Mouse (Mus musculus) hindbrain, embryonic 13.5 days (tissue): ENCODE measurements around the gene 1700025G04Rik. TPM values are rescaled to one million over a fixed set of nuclear protein-coding genes. Genes with fewer than 3 reads are reported as not detected.
"Not testable (repeated sequence)": the region's sequence is repeated elsewhere in the genome, so short reads cannot be mapped to it uniquely, and the experiment has no call there.

Experiments
- ATAC-seq: fragments of 200-750 bp; cut with Nextera tagmentation; 2 replicates; pipeline ENCODE4 v1.8.0; 2017; ENCODE audit warnings: moderate TSS enrichment; ENCODE audit not compliant: low FRiP score
- H3K27ac ChIP-seq: fragments of 300-500 bp; sonication (generic); 2 replicates; pipeline ENCODE4 v1.5.1; 2015; ENCODE audit warnings: inconsistent platforms, mild to moderate bottlenecking, moderate library complexity
- H3K27me3 ChIP-seq: fragments of 300-500 bp; sonication (generic); 2 replicates; pipeline ENCODE4 v1.6.1; 2015; ENCODE audit warnings: mild to moderate bottlenecking, inconsistent platforms
- H3K36me3 ChIP-seq: fragments of 300-500 bp; sonication (generic); 2 replicates; pipeline ENCODE4 v1.6.1; 2015; ENCODE audit warnings: mild to moderate bottlenecking, inconsistent platforms
- H3K4me1 ChIP-seq: fragments of 300-500 bp; sonication (generic); replicated peaks from 2 replicates; pipeline ENCODE4 v1.6.1; 2015; ENCODE audit warnings: inconsistent platforms
- H3K4me2 ChIP-seq: fragments of 300-500 bp; sonication (generic); 2 replicates; pipeline ENCODE4 v1.6.1; 2015; ENCODE audit warnings: inconsistent platforms, mild to moderate bottlenecking, moderate library complexity
- H3K4me3 ChIP-seq: fragments of 300-500 bp; sonication (generic); 2 replicates; pipeline ENCODE4 v1.5.1; 2015; ENCODE audit warnings: mild to moderate bottlenecking, inconsistent platforms
- H3K9ac ChIP-seq: fragments of 300-500 bp; sonication (generic); 2 replicates; pipeline ENCODE4 v1.6.1; 2015; ENCODE audit warnings: mild to moderate bottlenecking, inconsistent platforms
- H3K9me3 ChIP-seq: fragments of 300-500 bp; sonication (generic); 2 replicates; pipeline ENCODE4 v1.6.1; 2016; ENCODE audit warnings: inconsistent platforms
- WGBS: fragments of 180-500 bp; shearing (Covaris S2); methylation state at CpG from one replicate; pipeline ENCODE4 v1.1.7; 2015; 5-methylcytosine and 5-hydroxymethylcytosine counted together
- polyA plus RNA-seq: library from polyadenylated mRNA; unstranded; fragments of >200 nt; fragmentation: Nextera tagmentation; extraction: Ambion mirVana; gene quantifications from 2 replicates; pipeline ENCODE4 v1.2.1, GENCODE M21; 2015

1700025G04Rik gene
- polyA plus RNA-seq, 1 experiment from 2014 or later, result 41.0 TPM

DNA sequence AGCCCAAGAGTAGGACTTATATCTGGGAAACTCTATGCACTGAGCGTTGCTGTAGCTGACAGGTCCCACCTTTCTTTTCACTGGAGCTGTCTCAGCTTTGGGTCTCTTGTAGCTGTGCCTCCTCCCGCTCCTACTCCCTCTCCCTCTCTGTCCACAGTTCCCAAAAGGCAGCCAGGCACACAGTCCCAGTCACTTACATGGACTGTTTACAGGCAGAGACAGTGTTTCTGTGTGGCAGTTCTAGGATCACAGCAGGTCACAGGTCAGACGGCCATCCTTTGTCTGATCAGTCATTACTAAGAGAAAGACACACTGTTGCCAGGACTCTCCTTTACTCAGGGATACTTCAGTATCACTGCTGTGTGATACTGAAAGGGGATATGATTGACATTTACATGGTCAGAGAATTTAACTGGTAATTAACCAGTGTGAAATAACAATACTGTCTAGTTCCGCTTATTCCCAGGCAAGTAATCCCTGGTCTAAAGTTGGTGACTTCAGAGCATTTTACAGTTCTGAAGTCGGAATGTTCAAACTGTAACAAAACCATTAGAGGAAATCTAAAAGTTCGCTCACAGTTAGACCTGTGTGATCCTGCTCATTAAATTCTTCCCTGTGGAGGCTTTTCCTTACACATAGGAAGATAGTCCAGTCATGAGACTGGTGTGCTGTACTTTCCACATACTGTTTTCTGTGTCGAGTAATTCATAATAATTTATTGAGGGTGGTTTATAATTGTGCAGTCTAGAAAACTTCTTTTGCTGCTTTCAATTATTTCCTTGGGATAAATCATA, 279.1 kb downstream of the 1700025G04Rik start:
- no peak overlapping the region for H3K9ac ChIP-seq
- H3K27me3 ChIP-seq, result no peaks in the 10 kb centered on the region
- no peak overlapping the region for H3K4me2 ChIP-seq
- H3K4me1 ChIP-seq, result 0 out of 2 replicates have a peak, but pooled peaks cover 5% of the 10 kb centered on the region
- ATAC-seq, result no peak
- H3K9me3 ChIP-seq, result no peaks in the 10 kb centered on the region
- H3K36me3 ChIP-seq, result peaks cover 56% of the 10 kb centered on the region
- WGBS, result 59% methylated on average over 7 of the region's 7 CpGs
- H3K27ac ChIP-seq, result no peak overlapping the region
- no peak overlapping the region for H3K4me3 ChIP-seq

DNA sequence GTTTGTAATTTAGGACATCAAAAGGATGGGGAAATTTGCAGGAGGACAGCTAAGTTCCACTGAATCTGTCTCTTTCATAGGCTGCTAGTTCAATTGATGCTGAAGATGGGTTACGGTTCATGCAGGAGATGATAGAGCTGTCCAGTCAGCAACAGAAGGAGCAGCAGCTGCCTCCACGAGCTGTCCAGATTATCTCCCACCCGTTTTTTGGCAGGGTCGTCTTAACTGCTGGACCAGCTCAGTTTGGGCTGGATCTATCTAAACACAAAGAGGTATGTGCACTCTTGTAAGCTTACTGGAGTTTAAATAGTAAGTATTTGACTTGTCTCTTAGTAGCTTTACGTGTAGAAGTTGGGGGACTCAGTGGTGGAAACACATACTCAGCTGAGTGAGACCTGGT, 282.6 kb downstream of the 1700025G04Rik start:
- ATAC-seq, result no peak
- Histone ChIP-seq H3K9me3 (no peaks in the 10 kb centered on the region), H3K27me3 (no peaks in the 10 kb centered on the region), H3K4me3 (no peak overlapping the region), H3K4me1 (0 out of 2 replicates have a peak, but pooled peaks cover 4% of the 10 kb centered on the region), H3K27ac (no peak overlapping the region), H3K9ac (no peak overlapping the region), H3K36me3 (peaks cover 51% of the 10 kb centered on the region), H3K4me2 (no peak overlapping the region)
- WGBS, result 94% methylated on average over 5 of the region's 5 CpGs

DNA sequence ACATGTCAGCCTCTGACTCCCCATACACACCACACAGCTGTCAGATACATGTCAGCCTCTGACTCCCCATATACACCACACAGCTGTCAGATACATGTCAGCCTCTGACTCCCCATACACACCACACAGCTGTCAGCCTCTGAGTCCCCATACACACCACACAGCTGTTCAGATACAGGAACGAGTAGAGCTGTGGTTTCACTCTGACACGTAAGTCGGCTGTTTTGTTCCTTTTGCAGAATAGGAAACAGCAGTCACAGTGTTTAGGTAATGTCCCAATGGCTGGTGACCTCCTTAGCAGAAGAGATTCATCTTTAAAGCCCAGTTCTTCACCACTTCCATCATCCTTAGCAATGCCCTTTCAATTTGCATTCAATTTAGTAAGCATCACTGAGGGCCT, 287.1 kb downstream of the 1700025G04Rik start:
- H3K4me3 ChIP-seq, H3K9me3 ChIP-seq, H3K9ac ChIP-seq, H3K4me1 ChIP-seq, H3K27me3 ChIP-seq, H3K4me2 ChIP-seq, ATAC-seq, H3K27ac ChIP-seq: not testable (repeated sequence)
- H3K36me3 ChIP-seq, result peaks cover 56% of the 10 kb centered on the region
- 80% methylated on average over 3 of the region's 3 CpGs for WGBS
